ENCODE assay signal across 8 mouse cellular contexts in genomic region chr10:82795071-82795731, GRCm38 (mm10). TPM values are rescaled to one million over a fixed set of nuclear protein-coding genes. Genes with fewer than 3 reads are reported as not detected.
DNase-seq lines count a peak whose midpoint lies in the region; ATAC-seq and TF ChIP-seq lines count a peak whose summit lies in the region.

No protein-coding gene starts in this region.

- peak; percentile 93 for ATAC-seq in forebrain, postnatal 0 days
- peak; percentile 73 for ATAC-seq in liver, postnatal 0 days

- H3K27ac ChIP-seq in ES-E14 (ENCODE audit: insufficient read depth, low read depth, low read length, poor library complexity, severe bottlenecking), result no peak overlapping the region
- H3K27ac ChIP-seq in forebrain, postnatal 0 days (ENCODE audit: low read depth, low read length), result peak overlapping the region; percentile 54; the same call in 1 of the 2 replicates
- no peak overlapping the region for H3K27ac ChIP-seq in liver, postnatal 0 days (ENCODE audit: low read depth)

- in situ Hi-C loops in ES-E14 (cut with MboI; ENCODE audit: low sequenced_read_pairs in 2 of 2, unreplicated experiment in 2 of 2), result no loop called here

- no peaks in the 10 kb centered on the region for H3K9me3 ChIP-seq in ES-E14 (ENCODE audit: control insufficient read depth, insufficient read depth, low read depth, low read length)
- no peaks in the 10 kb centered on the region for H3K9me3 ChIP-seq in forebrain, postnatal 0 days (ENCODE audit: low read length)
- peaks cover 3% of the 10 kb centered on the region; the same call in 1 of the 2 replicates for H3K9me3 ChIP-seq in liver, postnatal 0 days (ENCODE audit: low read length)

- WGBS in forebrain, postnatal 0 days, result 25% methylated on average over 15 of the region's 15 CpGs
- 23% methylated on average over 15 of the region's 15 CpGs for WGBS in liver, postnatal 0 days (ENCODE audit: insufficient replicate concordance)

- H3K27me3 ChIP-seq in forebrain, postnatal 0 days (ENCODE audit: insufficient read depth, low read length), result no peaks in the 10 kb centered on the region
- H3K27me3 ChIP-seq in liver, postnatal 0 days (ENCODE audit: insufficient read depth, low read length), result no peaks in the 10 kb centered on the region

- H3K4me1 ChIP-seq in ES-E14 (ENCODE audit: control insufficient read depth in 2 of 2, insufficient read depth in 2 of 2, low read length in 2 of 2, poor library complexity in 1 of 2), result peaks cover 0 to 15% of the 10 kb centered on the region in 2 experiments; a peak in 3 of 4 replicates
- peaks cover 5% of the 10 kb centered on the region; the same call in 1 of the 2 replicates for H3K4me1 ChIP-seq in forebrain, postnatal 0 days (ENCODE audit: insufficient read depth)
- peaks cover 18% of the 10 kb centered on the region for H3K4me1 ChIP-seq in liver, postnatal 0 days (ENCODE audit: insufficient read depth)

- H3K4me2 ChIP-seq in forebrain, postnatal 0 days (ENCODE audit: low read depth), result peak overlapping the region; percentile 44
- peak overlapping the region; percentile 58 for H3K4me2 ChIP-seq in liver, postnatal 0 days (ENCODE audit: low read depth, low read length)

- no peak for TF ChIP-seq EP300 in liver, postnatal 0 days (IDR thresholded peaks at IDR 0.05; ENCODE audit: low read depth)

- intact Hi-C loops in heart, postnatal 25 days (cut with DNase I), result no loop called here

- peak overlapping the region; percentile 28; the same call in 1 of the 2 replicates for H3K9ac ChIP-seq in ES-E14 (ENCODE audit: insufficient read depth, low read depth, low read length, poor library complexity, severe bottlenecking)
- peak overlapping the region; percentile 28; the same call in 1 of the 2 replicates for H3K9ac ChIP-seq in forebrain, postnatal 0 days
- no peak overlapping the region for H3K9ac ChIP-seq in liver, postnatal 0 days (replicated peaks)

- DNase-seq in ES-E14 (ENCODE audit: low read depth, low spot score), result no peak
- peak; percentile 68 for DNase-seq in cerebellum, adult 11 months
- peak; percentile 84 for DNase-seq in forebrain, postnatal 0 days
- peak; percentile 46 for DNase-seq in heart, postnatal 25 days (ENCODE audit: low spot score)
- peak; percentile 70 to 73 for DNase-seq in layer of hippocampus, adult 8-10 months (ENCODE audit: low spot score in 2 of 2)
- DNase-seq in liver, postnatal 0 days, result peak; percentile 59
- DNase-seq in ovary, postnatal 36 days (ENCODE audit: low spot score), result peak; percentile 53
- no peak for DNase-seq in yolk sac, embryonic 10.5 days (ENCODE audit: low spot score)

- TF ChIP-seq CTCF in forebrain, postnatal 0 days (IDR thresholded peaks at IDR 0.05; ENCODE audit: low read depth), result peak; percentile 65
- TF ChIP-seq CTCF in liver, postnatal 0 days (IDR thresholded peaks at IDR 0.05; ENCODE audit: low read depth), result peak; percentile 62

- H3K36me3 ChIP-seq in ES-E14 (ENCODE audit: control insufficient read depth, insufficient read depth, low read length, poor library complexity, severe bottlenecking), result no peaks in the 10 kb centered on the region
- no peaks in the 10 kb centered on the region for H3K36me3 ChIP-seq in forebrain, postnatal 0 days (ENCODE audit: insufficient read depth)
- H3K36me3 ChIP-seq in liver, postnatal 0 days (replicated peaks; ENCODE audit: insufficient read depth, low read length), result no peaks in the 10 kb centered on the region

- H3K4me3 ChIP-seq in ES-E14 (ENCODE audit: insufficient read depth in 1 of 2, low read depth in 1 of 2, low read length in 2 of 2, poor library complexity in 1 of 2, severe bottlenecking in 1 of 2), result peak overlapping the region in 1 of 2 experiments; percentile 38; a peak in 3 of 4 replicates
- H3K4me3 ChIP-seq in forebrain, postnatal 0 days (ENCODE audit: low read depth, low read length), result peak overlapping the region; percentile 24
- H3K4me3 ChIP-seq in liver, postnatal 0 days (ENCODE audit: low read depth, low read length), result no peak overlapping the region

TF ChIP-seq in ES-E14, 5 proteins besides CTCF, POLR2A, EP300 and RAD21:
- TF ChIP-seq CHD2 (IDR thresholded peaks at IDR 0.05; ENCODE audit: low read depth, low read length) (no peak), HCFC1 (IDR thresholded peaks at IDR 0.05; ENCODE audit: borderline replicate concordance, insufficient read depth, low read length) (no peak), MAFK (IDR thresholded peaks at IDR 0.05; ENCODE audit: insufficient read depth, low read depth, low read length) (no peak), ZC3H11A (IDR thresholded peaks at IDR 0.05; ENCODE audit: borderline replicate concordance, low read depth, low read length) (no peak), ZNF384 (IDR thresholded peaks at IDR 0.05; ENCODE audit: low read depth, low read length) (no peak)

RNA-seq across cellular contexts. Expression of gene Nfyb, which starts 31.3 kb away (rescaled TPM):
- total RNA-seq in ES-E14 (2012; rRNA removed), result 46.9 and 47.7 TPM in 2 replicates
- total RNA-seq in forebrain, postnatal 0 days (2014; rRNA removed), result 69.2 and 78.1 TPM in 2 replicates
- 32.4 and 34.2 TPM in 2 replicates for polyA plus RNA-seq in forebrain, postnatal 0 days (2015; fragmentation: Nextera tagmentation; extraction: Ambion mirVana)
- total RNA-seq in heart, postnatal 25 days (2021), result 10 to 100 TPM; 13.3 to 17.6 TPM
- 10 to 100 TPM; 58.1 to 69.3 (median 62.9) TPM for total RNA-seq in layer of hippocampus, adult 8-10 months (2022)
- 26.6 and 30.1 TPM in 2 replicates for polyA plus RNA-seq in liver, postnatal 0 days (2015; fragmentation: Nextera tagmentation; extraction: Ambion mirVana)

RNA-seq across cellular contexts. Expression of gene Txnrd1, which starts 38.5 kb away (rescaled TPM):
- total RNA-seq in ES-E14 (2012; rRNA removed), result 107 and 167 TPM in 2 replicates
- total RNA-seq in forebrain, postnatal 0 days (2014; rRNA removed), result 96.3 and 108 TPM in 2 replicates
- polyA plus RNA-seq in forebrain, postnatal 0 days (2015; fragmentation: Nextera tagmentation; extraction: Ambion mirVana), result 74.5 and 81.5 TPM in 2 replicates
- 10 to 100 TPM; 44.1 to 50.2 TPM for total RNA-seq in heart, postnatal 25 days (2021)
- total RNA-seq in layer of hippocampus, adult 8-10 months (2022), result 10 to 100 TPM; 53.3 to 58.4 (median 56.1) TPM
- polyA plus RNA-seq in liver, postnatal 0 days (2015; fragmentation: Nextera tagmentation; extraction: Ambion mirVana), result 26.7 and 28.1 TPM in 2 replicates

Comparison
In these comparisons a context has a peak if more than half of its experiments do, and no peak if none do; other contexts are left out.
1. DNase-seq: peak in cerebellum, adult 11 months (single experiment), forebrain, postnatal 0 days (single experiment), heart, postnatal 25 days (single experiment), layer of hippocampus, adult 8-10 months (2 of 2), liver, postnatal 0 days (single experiment) and ovary, postnatal 36 days (single experiment); none in ES-E14 (single experiment) and yolk sac, embryonic 10.5 days (single experiment).